Mouse (Mus musculus) bone marrow, adult 2 months (tissue): Measurements from ENCODE around the gene Ubxn6. TPM values are rescaled to one million over a fixed set of nuclear protein-coding genes. Genes with fewer than 3 reads are reported as not detected.

Experiments
- H3K27ac ChIP-seq: fragments of 200-500 bp; 2 replicates; pipeline ENCODE4 v1.5.1; 2012; ENCODE audit warnings: low read depth, mild to moderate bottlenecking, control low read depth, inconsistent platforms, low read length; ENCODE audit not compliant: control insufficient read depth, poor library complexity, insufficient read depth
- H3K4me1 ChIP-seq: fragments of 200-500 bp; 2 replicates; pipeline ENCODE4 v1.6.1; 2011; ENCODE audit warnings: low read length; ENCODE audit not compliant: control insufficient read depth, insufficient read depth
- H3K4me3 ChIP-seq: fragments of 200-500 bp; replicated peaks from 2 replicates; pipeline ENCODE3; 2011; ENCODE audit warnings: mild to moderate bottlenecking, low read depth, low read length, control low read depth; ENCODE audit not compliant: control insufficient read depth
- CTCF ChIP-seq: fragments of 200-500 bp; IDR thresholded peaks from 2 replicates; pipeline ENCODE4 v1.5.1; 2011; ENCODE audit warnings: low read length, control low read depth; ENCODE audit not compliant: control insufficient read depth, insufficient read depth
- POLR2A ChIP-seq: fragments of 200-500 bp; IDR thresholded peaks from 2 replicates; pipeline ENCODE4 v1.6.1; 2011; ENCODE audit warnings: low read depth, mild to moderate bottlenecking, control low read depth, low read length, borderline replicate concordance; ENCODE audit not compliant: control insufficient read depth
- WGBS: fragments of 180-500 bp; shearing (Covaris S2); methylation state at CpG from one replicate; pipeline ENCODE4 v1.1.7; 2018; 5-methylcytosine and 5-hydroxymethylcytosine counted together
- polyA plus RNA-seq: library from polyadenylated mRNA; stranded (reverse); fragments of >200 nt; gene quantifications from 2 replicates; pipeline ENCODE4 v1.2.4, GENCODE M21; 2011; ENCODE audit warnings: low replicate concordance; ENCODE audit not compliant: missing spikeins, insufficient read depth, insufficient read length

The Ubxn6 gene
- polyA plus RNA-seq, 1 experiment = 41.7 TPM

DNA sequence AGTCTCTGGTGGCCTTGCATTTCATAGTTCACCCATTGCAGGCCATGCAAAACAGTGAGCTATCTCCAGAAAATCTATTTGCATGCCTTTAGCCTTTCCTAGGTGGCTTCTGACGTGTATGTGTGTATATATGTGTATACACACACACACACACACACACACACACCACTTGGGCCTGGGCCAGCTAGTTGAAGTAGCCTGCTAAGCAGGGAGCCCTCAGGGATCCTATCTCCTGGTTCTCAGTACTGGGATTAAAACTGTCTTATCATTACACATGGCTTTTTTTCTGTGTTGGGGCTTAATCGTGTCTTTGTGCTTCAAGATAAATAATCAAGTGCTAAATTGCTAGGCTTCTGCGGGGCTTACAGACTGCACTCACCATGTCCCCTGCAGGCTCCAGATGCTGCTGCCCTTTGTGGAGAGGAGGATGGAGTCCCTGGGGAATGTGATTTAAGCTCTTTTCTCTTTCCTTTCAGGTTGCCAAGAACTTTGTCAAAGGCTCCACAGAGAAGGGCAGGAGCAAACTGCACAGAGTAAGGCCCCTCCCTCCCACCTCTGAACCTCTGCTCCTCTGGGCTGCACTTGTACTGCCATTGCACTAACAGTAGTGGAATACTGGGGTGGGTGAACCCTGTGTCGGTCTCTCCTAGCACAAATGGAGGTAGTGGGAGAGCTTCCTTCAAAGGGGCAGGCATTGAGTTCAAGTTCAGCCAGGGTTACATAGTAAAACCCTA lies 18.7 kb downstream of the Ubxn6 start:
- no peak for TF ChIP-seq POLR2A
- TF ChIP-seq CTCF = no peak
- Histone ChIP-seq H3K4me1 (no peaks in the 10 kb centered on the region), H3K27ac (no peak overlapping the region), H3K4me3 (no peak overlapping the region)
- 65% methylated on average over 4 of the region's 4 CpGs for WGBS

GRCm38 (mm10) chr17:56054938-56055337 lies 19.9 kb downstream of the Ubxn6 start:
- TF ChIP-seq CTCF (no peak), POLR2A (no peak)

GRCm38 (mm10) chr17:56051369-56051768 lies 23.5 kb downstream of the Ubxn6 start:
- TF ChIP-seq POLR2A (no peak), CTCF (no peak)

More at GRCm38 (mm10) chr17:56054938-56055337, 19.9 kb downstream of the Ubxn6 start:
- Histone ChIP-seq H3K4me1 (no peaks in the 10 kb centered on the region), H3K27ac (no peak overlapping the region), H3K4me3 (no peak overlapping the region)

DNA sequence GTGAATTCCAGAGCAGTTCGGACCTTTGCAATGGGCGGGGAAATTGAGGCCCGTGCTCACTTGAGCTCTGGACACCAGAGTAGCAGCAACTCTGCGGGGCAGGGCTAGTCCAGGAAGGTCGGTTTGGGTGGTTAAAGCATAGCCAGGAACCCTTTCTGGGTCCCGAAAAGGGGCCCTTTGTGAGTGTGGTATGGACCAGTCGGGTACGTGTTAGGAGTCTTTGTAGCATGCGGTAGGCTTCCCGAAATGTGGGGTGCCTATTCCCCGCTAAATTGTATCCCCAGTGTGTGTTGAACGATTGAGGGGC lies 34.0 kb downstream of the Ubxn6 start:
- Histone ChIP-seq H3K4me3 (peak overlapping the region; percentile 76), H3K4me1 (no peaks in the 10 kb centered on the region), H3K27ac (peak overlapping the region; percentile 3; the same call in 1 of the 2 replicates)
- under 1% methylated on average over 12 of the region's 12 CpGs for WGBS
- TF ChIP-seq POLR2A (no peak), CTCF (no peak)

More at GRCm38 (mm10) chr17:56051369-56051768, 23.5 kb downstream of the Ubxn6 start:
- H3K4me3 ChIP-seq = no peak overlapping the region
- WGBS = 93% methylated on average over 5 of the region's 5 CpGs
- no peaks in the 10 kb centered on the region for H3K4me1 ChIP-seq
- H3K27ac ChIP-seq = no peak overlapping the region

DNA sequence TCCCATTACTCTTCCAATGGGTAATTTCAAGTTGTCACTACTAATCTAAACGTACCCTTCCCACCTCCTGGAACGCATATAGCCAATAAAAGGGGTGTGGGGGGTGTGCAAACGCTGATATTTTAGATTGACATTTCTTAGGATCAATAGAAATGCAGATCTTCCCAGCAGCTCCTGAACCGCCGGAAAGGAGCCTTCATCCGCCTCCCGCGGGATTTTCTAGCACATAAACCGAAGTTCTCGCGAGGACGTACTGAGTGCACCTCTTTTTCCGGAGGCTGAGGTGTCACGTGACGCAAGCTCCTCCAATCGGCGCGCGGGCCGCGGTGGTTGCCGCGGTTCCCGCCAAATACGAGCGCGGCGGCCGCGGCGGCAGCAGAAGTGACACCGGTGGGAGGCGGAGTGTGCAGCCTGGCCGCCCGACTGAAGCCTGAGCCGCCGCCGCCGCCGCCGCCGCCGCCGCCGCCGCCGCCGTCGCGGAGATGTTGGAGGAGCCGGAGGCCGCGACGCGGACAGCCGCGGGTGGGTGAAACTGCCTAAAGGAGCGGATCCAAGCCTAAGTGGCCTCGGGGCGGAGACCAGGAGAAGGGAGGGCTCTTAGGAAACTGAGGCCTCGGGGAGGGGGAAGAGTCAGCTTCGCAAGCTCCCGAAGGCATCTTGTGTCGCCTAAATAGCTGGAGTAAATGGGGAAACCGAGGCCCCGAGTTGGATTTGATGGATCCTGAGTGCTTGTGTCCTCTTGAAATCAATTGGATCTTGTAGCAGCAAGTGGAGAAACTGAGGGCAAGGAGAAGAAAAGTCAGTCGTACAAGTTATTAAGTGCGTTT lies 34.6 kb downstream of the Ubxn6 start, which contains the start of gene Chaf1a:
TSS of gene Chaf1a (plus strand) at position 410 of the 827 bp plus-strand sequence.
- peak within 1 kb of the TSS; percentile 76 for H3K4me3 ChIP-seq
- no peaks in the 10 kb centered on the region for H3K4me1 ChIP-seq
- TF ChIP-seq CTCF (no peak), POLR2A (peak; percentile 61; the same call in 1 of the 2 replicates)
- WGBS = under 1% methylated on average over 68 of the region's 68 CpGs
- peak within 1 kb of the TSS; percentile 3; the same call in 1 of the 2 replicates for H3K27ac ChIP-seq

GRCm38 (mm10) chr17:56039345-56039744 lies 35.5 kb downstream of the Ubxn6 start:
- no peak overlapping the region for H3K4me3 ChIP-seq
- 71% methylated on average over 4 of the region's 4 CpGs for WGBS
- H3K27ac ChIP-seq = no peak overlapping the region
- TF ChIP-seq POLR2A (no peak), CTCF (no peak)
- no peaks in the 10 kb centered on the region; the same call in 1 of the 2 replicates for H3K4me1 ChIP-seq

DNA sequence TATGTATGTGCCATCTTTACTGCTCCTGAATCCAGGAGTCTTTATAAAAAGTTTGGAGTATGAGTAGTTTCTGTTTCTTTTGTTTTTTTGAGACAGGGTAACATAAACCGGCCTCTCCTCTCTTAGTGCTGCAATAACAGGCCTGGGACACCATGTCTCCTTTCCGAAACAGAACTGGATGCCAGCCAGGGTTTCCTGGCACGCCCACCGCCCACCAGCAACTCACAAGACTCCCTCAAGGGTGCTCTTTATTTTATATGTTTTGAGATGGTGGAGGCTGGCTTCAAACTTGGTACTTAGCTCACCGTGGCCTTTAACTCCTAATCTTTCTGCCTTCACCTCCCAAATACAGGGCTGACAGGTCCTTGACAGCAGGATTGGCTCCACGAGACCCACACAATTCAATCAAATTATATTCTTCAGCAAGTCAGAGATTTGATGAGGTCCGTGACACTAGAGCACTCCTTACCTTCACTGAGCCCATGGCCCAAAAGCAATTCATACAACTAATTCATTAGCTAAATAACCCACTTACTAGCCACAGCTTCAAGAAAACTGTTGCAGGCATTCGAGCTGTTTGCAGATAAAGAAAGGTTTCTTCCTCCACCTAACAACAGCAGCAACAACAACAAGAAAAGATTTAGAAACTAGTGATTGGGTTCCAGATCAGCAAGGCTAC lies 36.1 kb downstream of the Ubxn6 start:
- no peak for TF ChIP-seq CTCF
- TF ChIP-seq POLR2A = no peak
- Histone ChIP-seq H3K4me1 (no peaks in the 10 kb centered on the region; the same call in 1 of the 2 replicates), H3K27ac (no peak overlapping the region), H3K4me3 (no peak overlapping the region)
- WGBS = 59% methylated on average over 8 of the region's 8 CpGs

- H3K4me3 ChIP-seq = peak overlapping the region; percentile 55
- WGBS = 29% methylated on average over 13 of the region's 13 CpGs
- peaks cover 6% of the 10 kb centered on the region for H3K4me1 ChIP-seq
- no peak overlapping the region for H3K27ac ChIP-seq
- TF ChIP-seq CTCF = no peak
- TF ChIP-seq POLR2A = no peak
Observed at GRCm38 (mm10) chr17:56036901-56037287, 37.9 kb downstream of the Ubxn6 start.
